Mouse (Mus musculus): ENCODE data around the gene Sobp. TPM values are rescaled to one million over a fixed set of nuclear protein-coding genes. Genes with fewer than 3 reads are reported as not detected.

Sobp gene
- polyA plus RNA-seq, 1 experiment from 2014 or later: 1.7 TPM

DNA sequence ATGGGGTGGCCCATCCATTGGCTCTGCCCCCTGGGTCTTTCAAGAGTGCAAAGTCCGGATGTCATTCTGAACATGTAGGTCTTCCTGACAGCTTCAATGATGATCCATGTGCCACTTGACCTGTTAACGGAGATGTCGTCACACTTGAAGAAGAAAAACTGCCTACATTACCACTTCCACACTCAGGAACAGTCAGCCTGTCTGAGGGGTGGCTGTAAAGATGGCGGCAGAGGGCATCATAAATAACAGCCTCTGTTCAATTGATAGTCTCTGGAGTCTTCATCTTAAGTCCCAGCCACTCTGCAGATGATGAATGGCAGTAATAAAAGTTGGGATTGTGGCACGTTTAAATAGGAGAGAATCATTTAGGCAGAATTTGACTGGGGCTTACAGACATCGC is 87.4 kb downstream of the Sobp start:
- WGBS: 79% methylated on average over 6 of the region's 6 CpGs
- no peak overlapping the region for H3K4me2 ChIP-seq
- H3K9me3 ChIP-seq: no peaks in the 10 kb centered on the region
- no peak overlapping the region for H3K4me3 ChIP-seq
- no peak overlapping the region for H3K27ac ChIP-seq (replicated peaks)
- H3K27me3 ChIP-seq (replicated peaks): no peaks in the 10 kb centered on the region
- H3K4me1 ChIP-seq: no peaks in the 10 kb centered on the region
- no peak overlapping the region for H3K9ac ChIP-seq
- no peak for ATAC-seq (ENCODE audit: extremely low read depth, insufficient number of reproducible peaks, low FRiP score, low TSS enrichment)
- H3K36me3 ChIP-seq: peaks cover 17% of the 10 kb centered on the region

DNA sequence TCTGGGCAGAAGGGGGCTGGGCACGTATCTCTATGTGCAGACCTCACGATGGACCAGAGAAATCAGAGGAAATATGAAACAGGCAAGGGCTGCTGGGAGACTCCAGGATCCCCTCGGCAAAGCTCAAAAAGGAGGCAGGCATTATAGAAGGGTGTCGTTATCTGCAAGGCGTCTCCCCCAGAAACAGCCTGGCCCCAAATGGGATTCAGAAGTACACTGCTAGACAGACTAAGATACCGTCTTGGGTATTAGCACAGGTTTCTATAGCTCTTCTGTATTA is 90.3 kb downstream of the Sobp start:
- H3K27me3 ChIP-seq (replicated peaks): no peaks in the 10 kb centered on the region
- no peak overlapping the region for H3K4me2 ChIP-seq
- H3K36me3 ChIP-seq: peaks cover 17% of the 10 kb centered on the region
- no peak overlapping the region for H3K4me3 ChIP-seq
- 54% methylated on average over 6 of the region's 6 CpGs for WGBS
- no peak overlapping the region for H3K9ac ChIP-seq
- no peaks in the 10 kb centered on the region for H3K9me3 ChIP-seq
- H3K4me1 ChIP-seq: peaks cover 6% of the 10 kb centered on the region
- no peak overlapping the region for H3K27ac ChIP-seq (replicated peaks)
- ATAC-seq (ENCODE audit: extremely low read depth, insufficient number of reproducible peaks, low FRiP score, low TSS enrichment): no peak

DNA sequence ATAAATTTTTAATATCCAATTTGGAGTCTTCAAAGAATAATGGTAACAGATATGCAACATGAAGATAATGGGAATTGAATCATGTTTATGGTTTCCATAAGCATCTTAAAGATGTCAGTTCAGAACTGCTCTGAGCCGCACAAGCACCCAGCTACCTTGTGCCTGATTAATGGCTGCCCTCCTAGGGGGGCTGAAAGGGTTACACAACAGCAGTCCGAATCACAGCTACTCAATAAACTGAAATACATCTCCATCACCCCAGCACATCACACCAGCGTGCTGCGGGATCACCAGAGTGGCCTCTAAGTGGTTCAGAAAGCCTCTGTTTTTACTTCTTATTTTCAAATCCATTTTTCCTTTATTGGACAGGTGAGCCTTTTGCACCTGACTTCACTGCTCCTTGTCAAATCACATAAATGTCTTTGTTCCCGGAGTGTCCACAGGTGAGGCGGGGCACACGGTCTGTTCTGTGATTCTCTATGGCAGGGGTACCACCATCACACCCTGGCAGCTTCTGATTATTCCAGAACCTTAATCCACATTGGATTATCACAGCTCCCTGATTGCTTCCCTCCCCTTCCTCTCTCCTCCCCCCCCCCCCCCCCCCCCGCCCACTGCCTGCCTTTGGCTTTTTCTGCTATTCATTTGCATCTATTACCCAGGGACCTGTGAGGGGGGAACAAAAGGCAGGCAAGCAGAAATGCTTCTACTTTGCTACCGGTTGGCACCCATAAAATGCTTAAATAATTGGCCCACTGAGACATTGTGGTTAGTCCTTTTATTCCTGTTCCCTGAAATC is 90.8 kb downstream of the Sobp start:
- no peaks in the 10 kb centered on the region for H3K27me3 ChIP-seq (replicated peaks)
- 75% methylated on average over 8 of the region's 9 CpGs for WGBS

DNA sequence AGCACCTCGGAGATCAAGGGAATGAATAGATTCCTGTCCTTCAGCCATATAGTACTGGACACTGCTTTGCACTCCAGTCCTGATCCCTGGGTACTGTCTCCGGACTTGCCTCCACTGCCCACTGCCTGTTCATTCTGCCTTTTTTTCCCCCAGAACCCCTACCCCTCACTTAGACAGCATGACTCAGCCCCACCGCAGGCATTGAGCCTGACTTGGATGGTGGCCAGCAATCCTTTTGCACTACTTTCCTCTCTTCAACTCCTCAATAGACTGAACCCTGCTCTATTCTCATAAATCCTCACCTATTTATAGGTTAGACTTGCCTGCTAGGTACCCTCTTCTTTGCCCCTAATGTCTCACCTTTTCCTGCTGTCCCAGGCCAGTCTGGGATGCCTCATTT is 93.0 kb downstream of the Sobp start:
- H3K4me2 ChIP-seq: no peak overlapping the region
- peaks cover 5% of the 10 kb centered on the region; the same call in 1 of the 2 replicates for H3K36me3 ChIP-seq
- H3K4me3 ChIP-seq: no peak overlapping the region
- no peak overlapping the region for H3K27ac ChIP-seq (replicated peaks)
- no peak overlapping the region for H3K9ac ChIP-seq
- ATAC-seq (ENCODE audit: extremely low read depth, insufficient number of reproducible peaks, low FRiP score, low TSS enrichment): no peak
- 49% methylated on average over 3 of the region's 3 CpGs for WGBS
- peaks cover 6% of the 10 kb centered on the region for H3K4me1 ChIP-seq
- no peaks in the 10 kb centered on the region for H3K27me3 ChIP-seq (replicated peaks)
- no peaks in the 10 kb centered on the region for H3K9me3 ChIP-seq

More for the DNA sequence above, 90.8 kb downstream of the Sobp start:
- ATAC-seq (ENCODE audit: extremely low read depth, insufficient number of reproducible peaks, low FRiP score, low TSS enrichment): no peak
- peaks cover 12% of the 10 kb centered on the region for H3K36me3 ChIP-seq
- H3K4me2 ChIP-seq: no peak overlapping the region
- H3K4me3 ChIP-seq: no peak overlapping the region
- H3K27ac ChIP-seq (replicated peaks): no peak overlapping the region
- no peaks in the 10 kb centered on the region for H3K9me3 ChIP-seq
- H3K9ac ChIP-seq: no peak overlapping the region
- H3K4me1 ChIP-seq: peaks cover 6% of the 10 kb centered on the region

DNA sequence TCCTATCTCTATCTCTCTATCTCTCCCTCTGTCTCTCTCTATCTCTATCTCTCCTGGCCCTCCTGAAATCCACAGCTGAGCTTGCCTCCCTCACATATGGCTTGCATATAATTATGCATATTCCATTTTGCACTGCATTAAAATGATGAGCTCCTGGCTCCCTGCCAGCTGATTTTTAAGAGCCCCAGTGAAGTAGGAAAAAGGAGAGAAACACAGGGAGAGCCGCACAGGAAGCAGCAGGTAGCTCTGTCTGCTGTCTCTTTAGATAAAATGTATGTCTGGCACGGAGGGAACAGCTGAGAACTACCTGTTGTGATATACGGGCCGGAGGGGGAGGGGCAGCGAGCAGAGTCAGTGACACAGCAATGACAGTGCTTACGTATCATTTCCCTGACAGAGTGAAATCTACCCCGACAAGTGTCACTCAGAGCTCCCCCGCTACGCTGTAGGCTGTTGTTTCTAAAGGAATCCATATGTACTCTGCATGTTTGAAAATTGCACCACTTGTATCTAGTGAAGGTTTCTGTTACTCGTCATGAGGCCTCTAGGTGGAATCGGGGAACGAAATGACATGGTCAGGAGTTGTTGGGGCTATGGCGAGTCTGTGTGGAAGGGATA is 98.7 kb downstream of the Sobp start:
- no peaks in the 10 kb centered on the region for H3K9me3 ChIP-seq
- no peak overlapping the region for H3K27ac ChIP-seq (replicated peaks)
- H3K4me1 ChIP-seq: peaks cover 22% of the 10 kb centered on the region
- no peaks in the 10 kb centered on the region for H3K27me3 ChIP-seq (replicated peaks)
- 0 out of 2 replicates have a peak overlapping the region, but pooled peaks have one; percentile 8 for H3K4me2 ChIP-seq
- H3K4me3 ChIP-seq: no peak overlapping the region
- no peak overlapping the region for H3K9ac ChIP-seq
- ATAC-seq (ENCODE audit: extremely low read depth, insufficient number of reproducible peaks, low FRiP score, low TSS enrichment): no peak
- WGBS: 53% methylated on average over 13 of the region's 13 CpGs
- no peaks in the 10 kb centered on the region for H3K36me3 ChIP-seq

DNA sequence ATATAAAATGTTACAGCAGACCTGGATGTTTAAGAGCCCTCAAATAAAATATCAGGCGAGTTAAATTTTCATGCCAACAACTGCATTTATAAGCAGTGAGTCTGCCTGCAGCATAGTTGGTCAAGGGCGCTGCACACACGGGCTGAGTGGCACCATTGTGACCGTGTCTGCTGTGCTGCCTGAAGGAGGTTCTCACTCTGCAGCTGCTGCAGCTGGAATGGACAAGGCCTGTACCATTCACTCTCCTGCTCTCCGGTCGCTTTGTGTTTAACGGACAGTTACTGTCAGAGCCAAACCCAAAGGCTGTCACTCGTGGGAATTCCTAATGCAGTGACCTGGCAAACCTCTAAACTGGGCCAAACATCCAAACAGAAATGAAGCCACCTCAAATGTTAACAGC is 101.0 kb downstream of the Sobp start:
- H3K4me3 ChIP-seq: no peak overlapping the region
- ATAC-seq (ENCODE audit: extremely low read depth, insufficient number of reproducible peaks, low FRiP score, low TSS enrichment): no peak
- no peak overlapping the region for H3K27ac ChIP-seq (replicated peaks)
- no peak overlapping the region for H3K4me2 ChIP-seq
- H3K36me3 ChIP-seq: no peaks in the 10 kb centered on the region
- H3K4me1 ChIP-seq: peaks cover 29% of the 10 kb centered on the region
- no peaks in the 10 kb centered on the region for H3K27me3 ChIP-seq (replicated peaks)
- H3K9ac ChIP-seq: no peak overlapping the region
- 71% methylated on average over 8 of the region's 8 CpGs for WGBS
- no peaks in the 10 kb centered on the region for H3K9me3 ChIP-seq

DNA sequence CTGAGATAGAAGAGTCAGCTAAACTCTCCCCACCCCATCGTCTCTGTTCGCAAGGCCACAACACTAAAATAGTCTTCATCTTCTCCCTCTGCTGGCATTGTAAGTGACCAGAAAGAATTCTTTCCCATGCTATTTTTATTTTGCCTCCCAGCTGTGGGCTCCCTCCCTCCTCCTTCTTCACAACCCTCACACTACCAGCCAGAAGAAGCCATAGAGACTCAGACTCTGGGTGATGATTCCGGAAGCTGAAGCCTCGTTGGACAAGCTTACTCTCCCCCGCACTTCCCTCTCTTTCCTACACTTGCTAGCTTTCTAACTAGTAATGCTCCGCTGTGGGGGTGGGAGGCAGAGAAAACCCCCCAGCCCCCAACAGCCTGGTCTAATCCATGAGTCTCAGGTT is 103.4 kb downstream of the Sobp start:
- no peaks in the 10 kb centered on the region for H3K36me3 ChIP-seq
- peak overlapping the region; percentile 63 for H3K27ac ChIP-seq (replicated peaks)
- H3K4me2 ChIP-seq: peak overlapping the region; percentile 19; the same call in 1 of the 2 replicates
- no peaks in the 10 kb centered on the region for H3K9me3 ChIP-seq
- H3K4me1 ChIP-seq: peaks cover 25% of the 10 kb centered on the region
- WGBS: 50% methylated on average over 6 of the region's 6 CpGs
- no peak overlapping the region for H3K9ac ChIP-seq
- no peak overlapping the region for H3K4me3 ChIP-seq
- no peaks in the 10 kb centered on the region for H3K27me3 ChIP-seq (replicated peaks)
- ATAC-seq (ENCODE audit: extremely low read depth, insufficient number of reproducible peaks, low FRiP score, low TSS enrichment): no peak

DNA sequence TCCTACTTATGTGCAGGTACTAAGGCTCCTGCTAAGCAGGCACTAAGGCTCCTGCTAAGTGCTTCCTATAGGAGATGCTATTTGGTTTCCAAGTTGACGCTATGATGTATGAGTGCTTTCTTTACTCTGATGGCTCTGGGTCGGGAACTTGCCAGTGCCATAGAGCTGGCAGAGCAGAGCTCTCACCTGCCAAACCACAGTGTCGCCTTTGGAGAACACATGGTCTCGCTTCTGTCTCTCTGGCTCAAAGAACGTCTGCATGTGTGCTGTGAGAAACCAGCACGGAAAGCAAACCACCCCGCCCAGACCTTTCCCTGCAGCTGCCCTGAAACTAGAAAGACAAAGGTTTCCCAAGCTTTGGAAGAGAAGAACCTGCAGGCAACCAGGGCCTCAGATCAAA is 109.0 kb downstream of the Sobp start:
- no peak overlapping the region for H3K4me2 ChIP-seq
- WGBS: 78% methylated on average over 7 of the region's 7 CpGs
- H3K27ac ChIP-seq (replicated peaks): no peak overlapping the region
- no peak overlapping the region for H3K9ac ChIP-seq
- no peak overlapping the region for H3K4me3 ChIP-seq
- H3K36me3 ChIP-seq: no peaks in the 10 kb centered on the region
- H3K4me1 ChIP-seq: peaks cover 7% of the 10 kb centered on the region
- no peak for ATAC-seq (ENCODE audit: extremely low read depth, insufficient number of reproducible peaks, low FRiP score, low TSS enrichment)
- no peaks in the 10 kb centered on the region for H3K9me3 ChIP-seq
- no peaks in the 10 kb centered on the region for H3K27me3 ChIP-seq (replicated peaks)

DNA sequence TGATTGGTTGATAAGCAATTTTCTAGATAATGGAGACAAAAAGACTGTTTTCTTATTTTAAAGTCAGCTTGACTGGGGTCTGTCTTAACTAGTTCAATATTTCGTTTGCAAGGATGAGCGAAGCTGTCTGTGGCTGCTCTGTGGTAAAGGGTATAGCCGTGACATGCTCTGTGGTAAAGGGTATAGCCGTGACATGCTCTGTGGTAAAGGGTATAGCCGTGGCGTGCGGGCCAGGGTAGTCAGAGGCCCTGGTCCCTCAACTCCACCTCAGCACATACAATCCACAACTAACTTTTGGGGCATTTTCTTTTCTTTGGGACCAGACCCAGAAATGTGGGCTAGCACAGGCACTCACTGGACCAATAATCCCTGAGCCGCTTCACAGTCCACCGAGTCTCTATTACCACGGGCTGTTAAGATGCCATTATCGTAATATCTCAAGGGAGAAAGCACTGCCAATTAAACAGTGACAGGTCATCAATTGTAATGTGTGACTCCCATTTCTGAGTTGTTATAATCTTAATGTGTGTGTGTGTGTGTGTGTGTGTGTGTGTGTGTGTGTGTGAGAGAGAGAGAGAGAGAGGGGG is 112.7 kb downstream of the Sobp start:
- Histone ChIP-seq H3K4me2 (no peak overlapping the region), H3K9ac (no peak overlapping the region), H3K27me3 (replicated peaks) (no peaks in the 10 kb centered on the region), H3K4me1 (peaks cover 10% of the 10 kb centered on the region), H3K9me3 (no peaks in the 10 kb centered on the region), H3K36me3 (no peaks in the 10 kb centered on the region), H3K4me3 (no peak overlapping the region), H3K27ac (replicated peaks) (no peak overlapping the region)
- WGBS: 92% methylated on average over 11 of the region's 11 CpGs
- no peak for ATAC-seq (ENCODE audit: extremely low read depth, insufficient number of reproducible peaks, low FRiP score, low TSS enrichment)

DNA sequence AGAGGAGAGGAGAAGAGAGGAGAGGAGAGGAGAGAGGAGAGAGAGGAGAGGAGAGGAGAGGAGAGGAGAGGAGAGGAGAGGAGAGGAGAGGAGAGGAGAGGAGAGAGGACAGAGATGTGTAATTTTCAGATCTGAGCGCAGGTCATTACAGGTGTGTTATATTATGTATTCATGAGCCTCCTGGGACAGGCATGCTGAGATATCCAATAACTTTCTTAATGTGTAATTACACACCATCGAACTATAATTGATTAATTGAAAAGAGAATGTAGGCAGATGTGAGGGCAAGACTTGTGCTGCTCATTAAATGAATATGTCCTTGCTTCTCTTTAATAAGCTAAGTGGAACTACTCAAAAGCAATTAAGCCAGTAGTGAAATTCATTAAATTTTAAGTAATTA is 118.9 kb downstream of the Sobp start:
- no peak overlapping the region for H3K4me3 ChIP-seq
- no peaks in the 10 kb centered on the region for H3K27me3 ChIP-seq (replicated peaks)
- 91% methylated on average over 2 of the region's 2 CpGs for WGBS
- H3K4me2 ChIP-seq: no peak overlapping the region
- no peaks in the 10 kb centered on the region for H3K9me3 ChIP-seq
- H3K27ac ChIP-seq (replicated peaks): no peak overlapping the region
- no peak for ATAC-seq (ENCODE audit: extremely low read depth, insufficient number of reproducible peaks, low FRiP score, low TSS enrichment)
- H3K9ac ChIP-seq: no peak overlapping the region
- peaks cover 16% of the 10 kb centered on the region for H3K4me1 ChIP-seq
- H3K36me3 ChIP-seq: no peaks in the 10 kb centered on the region

DNA sequence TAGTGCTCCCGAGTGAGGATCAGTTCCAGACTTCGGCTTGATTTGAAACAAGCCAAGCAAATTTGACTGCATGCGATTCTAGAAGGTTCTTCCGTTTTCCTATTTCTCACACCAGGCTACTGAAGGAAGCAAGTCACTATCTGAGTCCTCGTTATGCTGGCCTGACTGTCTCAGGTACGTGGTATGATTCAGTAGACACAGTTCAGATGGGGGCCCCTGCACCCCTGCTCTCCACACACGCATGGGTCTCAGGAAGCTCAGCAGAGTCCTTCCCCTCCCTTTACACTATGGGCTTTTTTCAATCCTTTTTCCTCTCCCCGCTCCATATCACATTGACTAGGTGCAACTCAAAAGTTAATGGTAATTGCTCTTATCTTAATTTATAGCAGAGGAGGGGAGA is 119.6 kb downstream of the Sobp start:
- no peak for ATAC-seq (ENCODE audit: extremely low read depth, insufficient number of reproducible peaks, low FRiP score, low TSS enrichment)
- Histone ChIP-seq H3K9me3 (no peaks in the 10 kb centered on the region), H3K27me3 (replicated peaks) (no peaks in the 10 kb centered on the region), H3K9ac (no peak overlapping the region), H3K4me1 (peaks cover 16% of the 10 kb centered on the region), H3K36me3 (no peaks in the 10 kb centered on the region), H3K4me2 (no peak overlapping the region), H3K27ac (replicated peaks) (no peak overlapping the region), H3K4me3 (no peak overlapping the region)
- WGBS: 70% methylated on average over 8 of the region's 8 CpGs

All from heart, embryonic 13.5 days (tissue).